Mouse (Mus musculus): ENCODE results near the gene Mea1.

Gene Mea1

DNA sequence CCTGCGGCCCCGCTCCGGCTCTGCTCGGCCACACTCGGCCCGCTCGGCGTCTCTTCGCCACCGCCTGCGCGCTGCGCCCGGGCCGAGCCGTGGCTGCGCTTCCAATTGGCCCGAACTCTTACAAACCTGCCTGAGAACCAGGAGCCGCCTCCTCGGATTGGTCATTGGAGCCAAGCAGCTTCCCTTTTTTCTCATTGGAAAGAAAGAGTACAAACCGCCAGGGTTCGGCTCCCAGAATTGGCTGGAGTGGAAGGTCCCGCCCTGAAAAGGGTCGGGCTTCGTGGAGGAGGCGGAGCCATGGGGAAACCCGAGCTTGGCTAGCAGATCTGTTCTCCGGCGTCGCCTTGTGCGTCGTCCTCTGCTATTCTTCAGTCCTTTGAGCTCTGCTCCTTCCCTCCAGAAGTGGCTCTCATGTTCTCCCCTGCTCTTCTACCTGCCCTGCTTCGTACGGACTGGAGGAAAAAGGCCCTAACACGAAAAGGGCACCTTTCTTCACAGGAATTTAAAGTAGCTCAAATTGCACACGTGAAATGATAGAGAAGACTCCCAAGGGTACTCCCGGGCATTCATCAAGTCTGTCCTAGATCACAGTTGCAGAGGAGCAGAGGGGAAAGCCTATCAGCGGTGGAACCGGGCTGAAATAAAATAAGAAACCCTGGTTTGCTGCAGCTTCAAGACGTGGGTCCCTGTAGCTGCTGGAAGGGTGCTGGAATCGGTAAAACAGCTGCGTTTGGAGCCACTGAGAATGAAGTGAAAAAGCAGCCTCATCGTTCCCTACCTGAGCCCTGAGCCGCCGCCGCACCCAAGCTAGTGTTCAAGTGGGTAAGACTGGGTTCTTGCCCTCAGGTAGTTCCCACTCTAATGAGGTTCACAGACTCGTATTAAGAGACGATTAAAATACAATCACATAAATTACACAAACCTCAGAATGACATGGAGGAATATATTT, 26.6 kb downstream of the Mea1 start, which contains the start of gene Ppp2r5d:
Ppp2r5d (minus strand) TSS at position 225 of the 949 bp plus-strand sequence.
- peak; percentile 97 for DNase-seq (ENCODE audit: low spot score)

DNA sequence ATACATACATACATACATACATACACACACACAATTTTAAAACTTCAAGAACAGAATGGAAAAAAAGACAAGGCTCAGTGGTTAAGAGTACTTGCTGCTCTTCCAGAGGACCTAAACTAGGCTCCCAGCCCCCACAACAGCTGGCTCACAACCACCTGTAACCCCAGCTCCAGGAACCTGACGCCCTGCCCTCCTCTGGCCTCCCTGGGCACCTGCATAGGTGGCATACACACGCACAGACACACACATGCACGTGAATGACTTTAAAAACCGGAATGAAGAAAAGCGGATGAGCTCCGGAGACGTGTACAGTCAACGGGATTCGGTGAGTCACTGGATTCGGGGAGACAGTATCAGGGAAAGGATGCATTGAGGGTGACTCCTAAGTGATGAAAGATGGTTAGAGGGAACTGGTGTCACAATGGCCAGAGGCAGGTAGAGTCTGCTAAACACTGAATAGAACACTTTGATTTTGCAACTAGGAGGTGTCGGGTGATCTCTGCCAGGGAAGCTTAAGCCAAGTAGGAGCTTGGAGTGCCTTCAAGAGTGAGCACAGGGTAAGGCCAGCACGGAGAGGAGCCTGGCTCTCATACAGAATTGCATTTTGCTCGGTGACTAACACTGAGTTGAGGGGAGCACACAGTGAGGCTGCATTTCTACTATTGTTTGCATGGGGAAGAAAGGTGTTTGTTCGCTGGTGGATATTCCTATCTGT, 27.9 kb downstream of the Mea1 start:
- no peak for DNase-seq (ENCODE audit: low spot score)

DNA sequence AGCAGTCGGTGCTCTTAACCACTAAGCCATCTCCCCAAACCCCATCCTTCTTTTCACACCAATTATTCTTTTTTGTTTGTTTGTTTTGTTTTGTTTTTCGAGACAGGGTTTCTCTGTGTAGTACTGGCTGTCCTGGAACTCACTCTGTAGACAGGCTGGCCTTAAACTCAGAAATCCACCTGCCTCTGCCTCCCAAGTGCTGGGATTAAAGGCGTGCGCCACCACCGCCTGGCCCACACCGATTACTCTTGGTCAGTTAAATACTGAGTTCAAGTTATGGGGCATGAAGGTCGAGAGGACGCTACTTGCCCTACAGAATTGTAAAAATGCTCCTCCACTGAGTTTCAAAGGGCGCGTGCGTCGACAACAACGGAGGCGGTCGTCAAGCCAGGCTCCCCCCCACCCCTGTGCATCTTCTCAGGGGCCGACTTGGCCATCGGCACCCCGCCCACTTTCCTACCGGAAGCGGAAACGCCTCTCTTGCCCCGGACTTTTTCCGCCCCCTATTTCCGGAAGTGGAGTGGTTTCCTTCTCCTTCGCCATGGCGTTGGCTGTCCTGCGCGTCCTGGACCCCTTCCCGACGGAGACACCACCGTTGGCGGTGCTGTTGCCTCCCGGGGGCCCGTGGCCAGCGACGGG, 32.5 kb downstream of the Mea1 start, which contains the start of gene Pex6:
Pex6 (plus strand) TSS at position 505 of the 639 bp plus-strand sequence.
- peak; percentile 91 for DNase-seq (ENCODE audit: low spot score)

DNA sequence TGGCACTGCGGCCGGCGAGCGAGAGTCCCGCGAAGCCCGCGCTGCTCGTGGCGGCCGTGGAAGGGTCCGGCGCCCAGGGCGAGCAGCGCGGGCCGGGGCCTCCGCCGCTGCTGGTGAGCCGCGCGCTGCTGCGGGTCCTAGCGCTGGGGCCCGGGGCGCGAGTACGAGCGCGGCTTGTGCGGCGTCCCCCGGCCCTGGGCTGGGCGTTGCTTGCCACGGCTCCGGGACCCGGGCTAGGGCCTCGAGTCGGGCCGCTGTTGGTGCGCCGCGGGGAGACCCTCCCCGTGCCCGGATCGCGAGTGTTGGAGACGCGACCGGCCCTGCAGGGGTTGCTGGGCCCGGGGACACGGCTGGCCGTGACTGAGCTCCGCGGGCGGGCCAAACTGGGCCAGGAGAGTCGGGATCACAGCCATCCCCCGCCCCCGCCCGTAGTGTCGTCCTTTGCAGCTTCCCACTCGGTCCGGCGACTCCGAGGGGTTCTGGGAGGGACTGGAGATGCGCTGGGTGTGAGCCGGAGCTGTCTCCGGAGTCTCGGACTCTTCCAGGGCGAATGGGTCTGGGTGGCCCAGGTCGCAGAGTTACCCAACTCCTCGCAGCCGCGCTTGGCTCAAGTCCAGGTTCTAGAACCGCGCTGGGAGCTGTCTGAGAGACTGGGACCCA, 33.1 kb downstream of the Mea1 start:
- DNase-seq (ENCODE audit: low spot score) = no peak

DNA sequence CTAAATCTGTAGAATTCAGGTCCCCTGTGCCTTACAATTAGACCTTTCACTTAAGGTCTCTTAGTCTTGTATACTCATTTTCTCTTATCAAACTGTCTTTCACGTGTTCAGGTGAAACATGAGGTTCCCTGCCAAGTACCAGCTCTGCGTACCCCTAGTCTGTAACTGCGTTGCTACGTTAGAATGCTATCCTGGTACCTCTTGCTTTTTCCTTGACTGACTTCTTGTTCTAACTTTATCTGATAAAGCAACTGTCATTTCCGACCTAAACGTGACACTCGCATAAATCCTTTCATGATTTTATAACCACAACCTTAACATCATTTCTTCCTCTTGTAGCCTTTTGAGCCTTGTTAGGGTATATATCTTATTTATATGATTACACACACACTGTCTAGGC, 33.8 kb downstream of the Mea1 start:
- no peak for DNase-seq (ENCODE audit: low spot score)

DNA sequence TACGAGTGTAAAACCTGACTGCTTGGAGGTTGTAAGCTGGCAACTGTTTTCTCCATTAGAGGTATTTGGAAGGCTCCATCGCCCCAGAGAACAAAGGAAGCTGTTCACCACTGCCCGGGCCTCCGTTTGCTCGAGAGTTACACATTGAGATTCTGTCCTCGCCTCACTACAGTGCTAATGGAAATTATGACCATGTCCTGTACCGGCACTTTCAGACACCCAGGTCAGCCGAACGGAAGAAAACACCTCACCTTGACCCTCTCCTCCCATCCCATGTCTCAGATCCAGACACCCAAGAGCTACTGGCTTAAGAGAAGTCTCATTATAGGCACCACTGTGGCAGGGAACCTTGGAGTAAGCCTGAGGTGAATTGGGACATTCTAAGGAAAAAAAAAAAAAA, 35.3 kb downstream of the Mea1 start:
- no peak for DNase-seq (ENCODE audit: low spot score)

DNA sequence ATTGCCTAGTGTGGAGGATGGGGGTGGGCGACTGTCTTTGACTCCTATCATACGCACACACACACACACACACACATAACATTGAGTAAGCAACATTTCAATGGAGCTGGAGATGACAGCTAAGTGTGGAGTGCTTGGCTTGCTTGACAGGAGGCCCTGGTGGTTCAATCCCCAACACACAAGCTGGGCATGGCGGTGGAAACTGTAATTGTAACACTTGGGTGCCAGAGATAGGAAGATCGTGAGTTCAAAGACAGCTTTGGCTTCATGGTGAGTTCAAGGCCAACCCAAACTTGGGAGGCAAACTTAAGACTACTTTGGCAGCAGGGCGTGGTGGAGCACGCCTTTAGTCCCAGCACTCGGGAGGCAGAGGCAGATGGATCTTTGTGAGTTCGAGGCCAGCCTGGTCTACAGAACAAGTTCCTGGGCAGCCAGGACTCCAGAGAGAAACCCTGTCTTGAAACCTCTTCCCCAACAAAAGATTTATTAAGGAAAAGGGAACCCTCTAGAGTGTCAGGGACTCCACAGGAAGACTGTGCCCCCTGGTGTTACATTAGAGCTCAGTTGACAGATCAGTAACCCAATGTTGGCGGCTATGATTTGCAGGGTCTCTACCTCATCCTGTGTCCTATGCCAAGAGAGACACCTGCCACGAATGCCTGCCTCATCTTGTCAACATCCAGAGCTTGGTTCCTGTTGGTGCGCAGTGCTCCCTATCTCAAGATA, 36.3 kb downstream of the Mea1 start:
- DNase-seq (ENCODE audit: low spot score) = no peak

DNA sequence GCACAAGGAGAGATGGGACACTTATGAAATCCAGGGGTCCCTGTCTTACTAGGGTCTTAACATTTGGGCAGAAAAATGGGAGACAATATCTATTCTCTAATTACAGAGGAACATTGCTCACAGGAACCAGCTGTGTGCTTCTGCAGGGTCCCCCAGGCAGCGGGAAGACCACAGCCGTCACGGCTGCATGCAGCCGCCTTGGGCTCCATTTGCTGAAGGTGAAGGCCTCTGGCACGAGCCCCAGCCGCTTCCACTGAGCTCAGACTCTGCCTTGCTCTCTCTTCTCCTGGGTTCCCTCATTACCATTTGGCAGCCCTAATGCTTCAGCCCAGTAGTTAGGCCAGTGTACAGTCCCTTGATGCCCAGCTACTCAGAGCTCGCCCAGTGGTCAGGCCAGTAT, 42.5 kb downstream of the Mea1 start:
- DNase-seq (ENCODE audit: low spot score) = no peak

DNA sequence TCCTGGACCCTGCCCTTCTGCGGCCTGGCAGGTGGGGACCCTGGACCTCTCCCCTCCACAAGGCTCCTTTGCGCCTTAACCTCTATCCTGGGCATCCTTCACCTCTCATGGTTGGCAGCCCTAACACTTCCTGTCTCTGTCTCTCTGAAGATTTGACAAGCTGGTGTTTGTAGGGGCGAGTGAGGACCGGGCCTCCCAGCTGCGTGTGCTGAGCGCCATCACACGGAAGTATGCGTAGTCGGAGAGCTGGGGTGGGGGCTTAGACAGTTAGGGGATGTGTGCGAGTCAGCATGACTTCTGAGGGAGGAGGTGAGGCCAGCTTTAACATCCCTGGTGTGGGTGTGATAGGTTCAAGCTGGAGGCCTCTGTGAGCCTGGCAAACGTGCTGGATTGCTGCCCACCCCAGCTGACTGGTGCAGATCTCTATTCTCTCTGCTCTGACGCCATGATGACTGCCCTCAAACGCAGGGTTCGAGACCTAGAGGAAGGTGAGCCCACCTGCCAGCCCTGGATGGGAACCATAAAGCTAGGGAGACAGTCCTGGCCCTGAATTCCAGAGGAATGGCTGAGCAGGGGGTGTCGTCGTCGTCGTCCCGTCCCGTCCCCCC, 46.0 kb downstream of the Mea1 start:
- DNase-seq (ENCODE audit: low spot score) = no peak

DNA sequence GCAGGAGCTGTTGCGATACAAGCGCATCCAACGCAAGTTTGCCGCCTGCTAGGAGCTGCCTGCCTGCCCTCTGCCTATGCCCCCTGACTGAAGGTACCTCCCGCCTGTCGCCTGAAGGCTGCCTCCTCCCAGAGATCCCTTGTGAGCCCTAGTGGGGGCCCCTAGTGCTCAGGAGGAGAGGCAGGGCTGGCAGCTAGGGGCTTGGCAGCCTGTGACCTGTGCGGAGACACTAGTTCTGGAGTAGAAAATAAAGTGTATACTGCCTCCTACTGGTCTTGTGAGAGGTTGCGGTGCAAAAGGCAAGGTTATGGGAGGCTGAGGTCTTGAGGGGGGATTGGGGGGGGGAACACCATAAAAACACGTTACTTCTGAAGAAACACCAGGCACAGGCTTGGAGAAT, 46.7 kb downstream of the Mea1 start:
- DNase-seq (ENCODE audit: low spot score) = peak; percentile 54

DNA sequence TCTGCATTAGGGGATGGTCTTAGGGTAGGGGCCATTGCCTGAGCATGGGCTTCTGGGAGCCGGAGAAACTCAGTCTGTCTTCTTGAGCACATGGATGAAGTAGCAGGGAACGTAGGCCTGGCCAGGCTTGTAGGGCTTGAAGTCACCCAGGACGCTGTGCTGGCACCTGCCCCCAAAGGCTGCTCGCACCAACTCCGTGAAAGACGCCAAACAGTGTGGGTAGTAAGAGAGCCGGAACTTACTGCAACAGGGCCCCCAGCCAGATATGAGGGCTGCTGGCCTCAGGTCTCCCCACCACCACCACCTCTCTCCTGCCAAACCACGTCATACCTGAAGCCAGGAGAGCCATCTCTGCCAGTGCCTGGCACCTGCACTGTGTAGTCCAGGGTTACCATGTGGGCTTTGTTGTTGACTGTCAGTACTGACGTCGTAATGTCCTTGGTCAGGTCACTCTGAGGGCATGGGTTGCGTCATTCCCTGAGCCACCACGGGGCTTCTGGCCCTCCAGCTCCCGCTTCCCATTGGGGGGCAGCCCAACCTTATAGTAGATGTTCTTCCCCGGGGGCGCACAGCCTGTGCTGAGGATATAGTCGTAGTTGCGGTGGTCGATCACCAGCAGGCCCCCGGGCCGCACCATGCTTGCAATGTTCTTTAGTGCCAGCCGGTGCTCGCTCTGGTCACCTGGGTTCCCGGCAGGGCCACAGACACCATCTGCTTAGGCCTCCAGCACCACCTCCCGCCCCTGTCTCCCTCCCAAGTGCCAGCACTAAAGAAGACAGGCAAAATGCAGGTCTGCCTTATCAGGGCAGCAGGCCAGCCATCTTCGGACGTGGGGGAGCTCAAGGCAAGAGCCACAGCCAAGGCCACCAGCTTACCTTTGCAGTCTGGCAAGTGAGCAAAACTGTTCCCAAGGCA, 47.4 kb downstream of the Mea1 start:
- no peak for DNase-seq (ENCODE audit: low spot score)

DNA sequence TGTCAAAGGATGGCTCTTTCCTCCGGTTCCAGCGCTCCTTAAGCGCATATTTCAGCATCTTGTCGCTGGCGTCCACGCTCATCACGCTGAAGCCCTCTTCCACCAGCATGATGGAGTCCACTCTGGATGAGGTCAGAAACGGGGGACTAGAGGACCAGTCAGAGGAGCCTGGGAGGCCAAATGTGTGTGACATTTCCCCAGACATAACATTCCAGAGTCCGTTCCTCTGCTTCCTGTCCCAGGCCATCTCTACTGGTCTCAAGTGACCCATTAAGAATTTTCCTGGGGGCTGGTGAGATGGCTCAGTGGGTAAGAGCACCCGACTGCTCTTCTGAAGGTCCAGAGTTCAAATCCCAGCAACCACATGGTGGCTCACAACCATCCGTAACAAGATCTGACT, 48.7 kb downstream of the Mea1 start:
- no peak for DNase-seq (ENCODE audit: low spot score)

DNA sequence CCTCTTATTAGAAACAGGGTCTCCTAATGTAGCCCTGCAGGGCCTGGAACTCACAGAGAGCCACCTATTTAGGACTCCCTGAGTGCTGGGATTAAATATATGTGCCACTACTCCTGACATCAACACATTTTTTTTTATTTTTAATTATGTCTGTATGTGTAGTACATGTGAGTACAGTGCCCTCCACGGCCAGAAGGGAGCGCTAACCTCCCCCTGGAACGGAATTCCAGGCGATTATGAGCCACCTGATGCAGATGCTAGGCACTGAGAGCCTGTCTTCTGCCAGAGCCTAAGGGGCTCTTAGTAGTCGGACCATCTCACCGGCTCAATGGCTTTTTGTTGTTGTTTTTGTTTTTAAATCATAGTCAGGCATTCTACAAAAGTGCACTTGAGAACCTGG, 49.4 kb downstream of the Mea1 start:
- no peak for DNase-seq (ENCODE audit: low spot score)

DNA sequence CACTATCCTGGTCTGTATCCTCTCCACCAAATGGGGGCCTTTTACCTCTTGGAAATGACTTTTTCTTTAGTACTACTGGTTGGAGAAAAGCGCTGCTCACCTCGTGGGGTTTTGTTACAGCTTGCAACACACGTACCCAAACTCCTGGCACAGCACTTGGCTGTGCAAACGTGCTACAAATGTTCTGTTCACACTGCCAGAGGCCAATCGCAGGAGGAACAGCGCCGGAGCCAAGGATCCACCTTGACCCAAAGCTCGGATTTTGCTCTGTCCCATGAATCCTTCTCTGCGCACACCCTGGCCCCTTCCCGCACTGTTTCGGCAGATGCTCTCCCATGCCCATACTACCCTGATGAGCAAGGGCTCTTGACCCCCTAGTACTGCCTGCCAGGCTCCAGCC, 49.9 kb downstream of the Mea1 start:
- no peak for DNase-seq (ENCODE audit: low spot score)

DNA sequence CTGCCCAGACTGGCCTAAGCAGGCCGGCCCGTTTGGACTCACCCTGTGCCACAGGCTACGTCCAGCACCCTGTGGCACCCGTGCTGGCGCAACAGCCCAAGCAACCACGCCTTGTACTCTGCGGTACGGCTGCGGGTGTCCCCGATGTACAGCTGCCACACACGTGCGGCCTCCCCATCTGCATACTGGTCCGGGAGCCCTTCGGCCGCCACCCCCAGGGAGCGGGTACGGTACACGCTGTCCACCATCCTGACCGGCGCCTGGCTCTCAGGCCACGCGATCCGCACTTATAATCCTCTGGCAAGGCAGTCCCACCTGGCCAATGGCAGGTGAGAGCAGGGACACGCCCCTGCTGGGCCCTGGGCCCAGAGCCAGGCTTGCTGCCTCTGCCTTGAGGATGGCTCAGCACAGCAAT, 50.3 kb downstream of the Mea1 start, which contains the start of gene Gnmt:
Gnmt (minus strand) TSS at position 265 of the 415 bp plus-strand sequence.
- no peak for DNase-seq (ENCODE audit: low spot score)

Measured in T-cell, adult 2 months (primary cell).